Mouse (Mus musculus) heart, adult 2 months (tissue): Measurements from ENCODE around the gene Pxdc1. TPM values are rescaled to one million over a fixed set of nuclear protein-coding genes. Genes with fewer than 3 reads are reported as not detected.

Experiments
- DNase-seq, 2 experiments: peaks; one replicate each; pipeline ENCODE4 v3.0.0; 2021
- H3K27ac ChIP-seq: fragments of 200-600 bp; 2 replicates; pipeline ENCODE4 v1.8.1; 2022
- H3K27me3 ChIP-seq: fragments of 200-500 bp; 2 replicates; pipeline ENCODE4 v1.6.1; 2012; ENCODE audit warnings: mild to moderate bottlenecking, low read length, inconsistent platforms, mixed read lengths; ENCODE audit not compliant: control insufficient read depth, insufficient read depth
- H3K36me3 ChIP-seq: fragments of 200-500 bp; 2 replicates; pipeline ENCODE4 v1.6.1; 2012; ENCODE audit warnings: low read length, inconsistent platforms; ENCODE audit not compliant: control insufficient read depth, insufficient read depth
- H3K4me1 ChIP-seq: fragments of 200-500 bp; 2 replicates; pipeline ENCODE4 v1.6.1; 2011; ENCODE audit warnings: low read length; ENCODE audit not compliant: control insufficient read depth, insufficient read depth
- H3K4me3 ChIP-seq: fragments of 200-600 bp; 2 replicates; pipeline ENCODE4 v1.8.1; 2022
- H3K79me2 ChIP-seq: fragments of 200-500 bp; replicated peaks from 2 replicates; pipeline ENCODE4 v1.6.1; 2012; ENCODE audit warnings: mild to moderate bottlenecking, inconsistent platforms, low read length, moderate library complexity, mixed read lengths; ENCODE audit not compliant: control insufficient read depth, insufficient read depth
- H3K9ac ChIP-seq: fragments of 200-500 bp; 2 replicates; pipeline ENCODE4 v1.6.1; 2012; ENCODE audit warnings: low read depth, mild to moderate bottlenecking, control low read depth, inconsistent platforms, low read length, mixed read lengths
- CTCF ChIP-seq: fragments of 200-600 bp; IDR thresholded peaks from 2 replicates; pipeline ENCODE4 v1.8.1; 2022; ENCODE audit warnings: antibody characterized with exemption, mild to moderate bottlenecking, moderate library complexity
- EP300 ChIP-seq: fragments of 200-500 bp; IDR thresholded peaks from 2 replicates; pipeline ENCODE4 v1.6.1; 2011; ENCODE audit warnings: low read depth, low read length, control low read depth; ENCODE audit not compliant: insufficient read depth
- POLR2A ChIP-seq: fragments of 200-500 bp; IDR thresholded peaks from 2 replicates; pipeline ENCODE4 v1.6.1; 2011; ENCODE audit warnings: mild to moderate bottlenecking, low read depth, low read length, control low read depth; ENCODE audit not compliant: insufficient read depth
- WGBS: fragments of 180-500 bp; shearing (Covaris S2); methylation state at CpG from one replicate; pipeline ENCODE4 v1.1.7; 2018; 5-methylcytosine and 5-hydroxymethylcytosine counted together
- intact Hi-C: fragments of 180-260 bp; cut with DNase I; formaldehyde crosslinking; loops from one replicate; pipeline ENCODE4 v1.15.1; 2025
- polyA plus RNA-seq: library from polyadenylated mRNA; depleted of rRNA; stranded (reverse); fragments of >200 nt; gene quantifications from 2 replicates; pipeline ENCODE4 v1.2.3, GENCODE M21; 2012
- total RNA-seq, 2 experiments: library from RNA; stranded (reverse); gene quantifications; 2 replicates each; pipeline ENCODE4 v1.2.3; 2021

Pxdc1 gene
- total and polyA plus RNA-seq, 3 experiments: 12.8 to 15.4 (median 12.9) TPM

GRCm38 (mm10) chr13:34642941-34643875 is 10.1 kb downstream of the Pxdc1 start:
- Histone ChIP-seq H3K4me1 (peaks cover 19% of the 10 kb centered on the region), H3K4me3 (no peak overlapping the region), H3K27ac (no peak overlapping the region), H3K36me3 (no peaks in the 10 kb centered on the region), H3K79me2 (no peaks in the 10 kb centered on the region; the same call in 1 of the 2 replicates), H3K9ac (no peak overlapping the region), H3K27me3 (no peaks in the 10 kb centered on the region)
- peak; percentile 39 to 75 for DNase-seq
- TF ChIP-seq POLR2A (no peak), CTCF (peak; percentile 95), EP300 (no peak)
- intact Hi-C loops: loop anchor here (1.0 to 2.0 kb wide), 3 partner anchors 151 to 330 kb away; no protein-coding TSS in a partner anchor
- 32% methylated on average over 7 of the region's 7 CpGs for WGBS

DNA sequence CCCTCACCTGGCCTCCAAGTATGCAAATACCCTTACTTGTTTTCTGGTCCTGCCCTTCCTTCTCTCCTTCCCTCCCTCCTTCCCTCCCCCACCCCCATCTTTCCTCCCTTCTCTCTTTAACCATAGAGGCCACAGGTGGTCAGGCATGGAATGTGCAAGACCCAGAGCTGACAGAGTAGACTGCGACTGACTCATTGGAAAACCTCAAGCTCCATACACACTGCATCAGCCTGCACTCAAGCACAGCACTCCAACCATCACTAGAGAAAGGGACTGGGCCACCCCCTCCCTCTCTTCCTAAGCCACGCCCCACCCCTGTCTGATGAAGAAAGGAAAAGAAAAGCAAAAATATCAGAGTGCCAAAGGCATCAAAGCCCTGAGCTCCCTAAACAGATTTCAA is 12.2 kb downstream of the Pxdc1 start:
- intact Hi-C loops: no loop called here
- no peaks in the 10 kb centered on the region; the same call in 1 of the 2 replicates for H3K79me2 ChIP-seq
- no peak overlapping the region for H3K27ac ChIP-seq
- no peaks in the 10 kb centered on the region for H3K36me3 ChIP-seq
- no peak for TF ChIP-seq CTCF
- no peak overlapping the region for H3K9ac ChIP-seq
- WGBS: 68% methylated on average over 2 of the region's 2 CpGs
- H3K4me1 ChIP-seq: peaks cover 3% of the 10 kb centered on the region; the same call in 1 of the 2 replicates
- no peak overlapping the region for H3K4me3 ChIP-seq
- no peaks in the 10 kb centered on the region for H3K27me3 ChIP-seq
- no peak for DNase-seq

DNA sequence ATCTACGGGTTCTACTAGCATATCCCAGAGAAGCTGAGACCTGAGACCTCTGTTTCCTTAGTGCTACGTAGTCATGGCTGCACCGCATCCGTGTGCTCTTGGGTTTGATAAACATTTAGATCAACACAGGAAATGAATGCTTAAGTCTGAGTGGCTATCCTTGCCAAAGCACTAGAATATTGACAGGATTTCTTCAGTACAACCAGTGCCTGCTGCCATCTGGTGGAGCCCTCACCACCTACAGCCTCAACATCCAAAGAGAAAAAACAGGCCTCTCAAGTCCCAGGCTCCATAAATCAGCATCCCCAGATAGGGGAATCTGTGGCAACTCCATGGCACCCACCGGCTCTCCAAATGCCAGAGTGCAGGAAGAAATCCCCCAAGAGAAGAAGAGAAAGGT is 17.3 kb downstream of the Pxdc1 start:
- Histone ChIP-seq H3K4me1 (peaks cover 1% of the 10 kb centered on the region; the same call in 1 of the 2 replicates), H3K36me3 (no peaks in the 10 kb centered on the region; the same call in 1 of the 2 replicates), H3K27ac (no peak overlapping the region), H3K9ac (no peak overlapping the region), H3K27me3 (no peaks in the 10 kb centered on the region), H3K4me3 (no peak overlapping the region), H3K79me2 (no peaks in the 10 kb centered on the region)
- TF ChIP-seq EP300: no peak
- TF ChIP-seq CTCF: peak; percentile 84
- peak; percentile 47 to 65 for DNase-seq
- WGBS: 22% methylated on average over 5 of the region's 5 CpGs
- intact Hi-C loops: loop anchor here (1.0 to 10.0 kb wide), 3 partner anchors 291 to 591 kb away; partner anchors contain the start of gene Slc22a23

GRCm38 (mm10) chr13:34630319-34630718 is 23.0 kb downstream of the Pxdc1 start:
- no peak overlapping the region for H3K27ac ChIP-seq
- H3K4me1 ChIP-seq: peaks cover 2% of the 10 kb centered on the region
- no peaks in the 10 kb centered on the region for H3K79me2 ChIP-seq
- H3K4me3 ChIP-seq: no peak overlapping the region
- DNase-seq: no peak
- H3K27me3 ChIP-seq: no peaks in the 10 kb centered on the region
- intact Hi-C loops: loop anchor here (10.0 kb wide), 2 partner anchors 286 to 586 kb away; partner anchors contain the start of gene Slc22a23
- no peaks in the 10 kb centered on the region; the same call in 1 of the 2 replicates for H3K36me3 ChIP-seq
- TF ChIP-seq CTCF: no peak
- TF ChIP-seq POLR2A: no peak
- TF ChIP-seq EP300: no peak
- 94% methylated on average over 8 of the region's 8 CpGs for WGBS
- no peak overlapping the region for H3K9ac ChIP-seq

GRCm38 (mm10) chr13:34629741-34630140 is 23.5 kb downstream of the Pxdc1 start:
- H3K79me2 ChIP-seq: no peaks in the 10 kb centered on the region
- H3K27ac ChIP-seq: no peak overlapping the region
- intact Hi-C loops: loop anchor here (10.0 kb wide), 2 partner anchors 285 to 585 kb away; partner anchors contain the start of gene Slc22a23
- H3K4me3 ChIP-seq: no peak overlapping the region
- H3K36me3 ChIP-seq: no peaks in the 10 kb centered on the region; the same call in 1 of the 2 replicates
- DNase-seq: no peak
- H3K9ac ChIP-seq: no peak overlapping the region
- peaks cover 2% of the 10 kb centered on the region for H3K4me1 ChIP-seq
- H3K27me3 ChIP-seq: no peaks in the 10 kb centered on the region
- TF ChIP-seq EP300: no peak
- TF ChIP-seq POLR2A: no peak
- no peak for TF ChIP-seq CTCF
- 90% methylated on average over 5 of the region's 5 CpGs for WGBS

DNA sequence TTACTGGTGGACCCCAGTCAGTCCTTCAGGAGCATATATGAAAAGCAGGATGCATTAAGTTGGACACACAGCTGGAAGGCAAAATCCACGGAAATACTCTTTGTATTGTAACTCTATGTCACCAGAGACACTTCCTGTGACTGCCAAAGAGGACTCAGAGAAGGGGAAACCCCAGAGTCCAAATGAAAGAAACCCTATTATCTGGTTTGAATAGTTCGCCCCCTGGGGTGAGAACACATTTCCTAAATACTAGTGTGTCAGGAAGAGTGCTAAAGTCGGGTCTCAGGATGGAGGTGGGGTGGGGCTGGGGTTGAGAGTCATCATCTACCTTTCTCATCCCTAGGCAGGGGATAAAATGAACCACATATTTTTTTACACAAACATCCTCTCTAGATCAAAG is 25.8 kb downstream of the Pxdc1 start:
- Histone ChIP-seq H3K36me3 (no peaks in the 10 kb centered on the region; the same call in 1 of the 2 replicates), H3K27me3 (no peaks in the 10 kb centered on the region), H3K9ac (no peak overlapping the region), H3K79me2 (no peaks in the 10 kb centered on the region), H3K4me3 (no peak overlapping the region), H3K4me1 (peaks cover 2% of the 10 kb centered on the region), H3K27ac (no peak overlapping the region)
- no peak for TF ChIP-seq EP300
- TF ChIP-seq CTCF: no peak
- TF ChIP-seq POLR2A: no peak
- intact Hi-C loops: no loop called here
- 29% methylated on average over 3 of the region's 3 CpGs for WGBS
- no peak for DNase-seq
